Mouse (Mus musculus) cerebellum, postnatal 36 days (tissue): ENCODE data around the gene Taf3.

Experiments used
- DNase-seq, 2 experiments: peaks; one replicate each; pipeline ENCODE4 v3.0.0; 2021 to 2022; ENCODE audit warnings: mixed read lengths in 2 of 2

Gene Taf3

DNA sequence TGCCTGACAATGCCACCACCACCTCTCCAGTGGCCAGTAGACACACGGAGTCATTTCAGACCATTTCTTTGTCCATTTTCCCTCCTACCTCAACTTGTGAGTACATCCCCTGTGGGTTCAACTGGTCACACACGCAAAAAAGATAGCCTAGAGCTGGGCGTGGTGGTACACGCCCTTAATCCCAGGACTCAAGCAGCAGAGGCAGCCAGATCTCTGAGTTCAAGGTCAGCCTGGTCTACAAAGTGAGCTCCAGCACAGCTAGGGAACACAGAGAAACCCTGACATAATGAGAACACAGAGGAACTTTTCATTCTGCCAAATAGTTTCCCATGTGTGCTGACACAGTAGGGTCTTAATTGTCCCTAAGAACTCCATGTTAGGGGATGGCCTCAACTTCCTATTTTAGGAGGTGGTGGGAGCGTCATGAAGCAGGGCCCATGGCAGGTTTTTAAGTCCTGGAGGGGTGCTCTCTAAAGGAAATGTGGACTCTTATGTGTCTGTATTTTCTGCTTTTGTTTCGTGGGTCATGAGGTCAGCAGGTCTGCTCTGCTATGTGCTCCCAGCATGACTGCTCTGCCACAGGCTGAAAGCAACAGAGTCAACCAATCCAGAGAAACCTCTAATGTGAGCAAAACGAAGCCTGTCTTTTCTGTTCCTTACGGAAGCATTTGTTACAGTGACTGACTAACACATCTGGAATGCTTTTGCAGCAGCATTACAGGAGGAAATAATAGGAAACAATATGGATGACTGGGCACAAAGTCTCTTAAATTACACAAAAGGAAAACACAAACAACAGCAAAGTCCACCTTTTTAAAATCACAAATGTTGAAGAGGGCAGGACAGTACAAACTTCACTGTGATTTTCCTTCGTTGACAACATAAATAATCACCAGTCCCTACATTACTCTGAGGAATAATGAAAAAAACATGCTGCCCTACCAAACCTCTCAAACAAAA, 92.5 kb downstream of the Taf3 start:
- no peak for DNase-seq

DNA sequence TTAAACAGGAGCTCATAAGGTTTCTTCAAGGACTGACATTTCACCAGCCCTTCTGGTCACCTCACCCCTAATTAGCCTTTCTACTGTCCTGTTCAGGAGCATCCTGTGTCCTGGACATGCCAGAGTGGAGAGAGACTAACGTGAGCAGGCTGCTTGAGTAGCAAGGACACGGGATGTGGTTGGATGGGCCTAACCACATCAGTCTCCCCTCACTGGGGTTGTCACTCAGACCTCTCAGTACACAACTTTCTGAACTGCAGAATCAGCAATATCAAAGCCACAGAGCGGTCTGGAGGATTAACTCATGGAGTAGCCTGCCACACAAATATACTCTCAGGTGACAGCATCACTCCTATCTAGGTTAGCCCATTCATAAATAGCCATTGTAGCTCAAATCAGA, 101.7 kb downstream of the Taf3 start:
- no peak for DNase-seq

DNA sequence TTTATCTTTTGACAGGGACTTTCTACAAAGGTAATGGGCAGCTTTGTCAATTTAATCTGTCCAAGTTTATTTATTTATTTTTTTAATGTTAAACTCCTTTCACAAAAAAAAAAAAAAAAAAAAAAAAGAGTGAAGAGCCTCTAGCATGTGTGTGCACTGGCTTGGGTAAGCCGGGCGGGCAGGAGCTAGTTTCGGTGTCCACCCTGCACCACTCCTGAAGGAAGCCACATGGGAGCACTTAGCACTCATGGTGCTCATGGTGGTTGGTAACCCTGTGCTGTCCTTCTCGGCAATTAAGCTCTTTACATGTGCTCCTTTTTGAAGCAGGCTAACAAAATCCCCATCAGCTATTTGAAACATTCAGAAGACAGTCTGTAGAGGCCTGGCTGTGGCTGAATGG, 102.8 kb downstream of the Taf3 start:
- no peak for DNase-seq

DNA sequence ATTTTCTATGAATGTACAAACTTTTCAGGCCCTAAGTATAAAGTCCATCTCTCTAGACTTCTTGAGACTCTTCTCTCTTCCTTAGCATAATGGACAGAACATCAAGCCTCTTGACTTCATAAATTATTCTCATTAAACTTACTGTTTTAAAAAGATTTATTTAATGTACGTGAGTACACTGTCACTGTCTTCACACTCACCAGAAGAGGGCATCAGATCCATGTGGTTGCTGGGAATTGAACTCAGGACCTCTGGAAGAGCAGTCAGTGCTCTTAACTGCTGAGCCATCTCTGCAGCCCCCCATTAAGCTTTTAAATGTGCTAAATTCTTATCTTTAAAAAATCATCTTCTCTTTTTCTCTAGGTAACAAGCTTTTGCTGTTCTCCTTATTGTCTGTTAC, 105.4 kb downstream of the Taf3 start:
- no peak for DNase-seq

DNA sequence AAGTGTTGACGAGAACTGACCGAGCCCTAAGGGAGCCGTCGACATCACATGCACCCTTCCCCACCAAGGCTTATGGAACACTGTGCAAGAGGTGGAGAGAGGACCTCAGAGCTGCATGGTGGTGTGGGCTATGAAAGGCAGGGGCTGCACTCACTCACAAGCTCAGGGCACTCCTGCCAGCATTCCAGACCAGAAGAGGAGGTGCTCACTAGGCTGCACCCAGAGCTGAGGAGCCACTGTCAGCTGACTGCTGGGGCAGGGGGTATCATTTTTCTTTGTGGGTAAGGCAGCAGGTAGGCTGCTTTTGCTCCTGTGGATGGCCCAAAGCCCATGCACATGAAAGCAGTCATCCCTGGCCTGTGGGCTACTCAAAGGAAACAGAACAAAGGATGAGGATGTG, 109.1 kb downstream of the Taf3 start:
- DNase-seq: no peak

DNA sequence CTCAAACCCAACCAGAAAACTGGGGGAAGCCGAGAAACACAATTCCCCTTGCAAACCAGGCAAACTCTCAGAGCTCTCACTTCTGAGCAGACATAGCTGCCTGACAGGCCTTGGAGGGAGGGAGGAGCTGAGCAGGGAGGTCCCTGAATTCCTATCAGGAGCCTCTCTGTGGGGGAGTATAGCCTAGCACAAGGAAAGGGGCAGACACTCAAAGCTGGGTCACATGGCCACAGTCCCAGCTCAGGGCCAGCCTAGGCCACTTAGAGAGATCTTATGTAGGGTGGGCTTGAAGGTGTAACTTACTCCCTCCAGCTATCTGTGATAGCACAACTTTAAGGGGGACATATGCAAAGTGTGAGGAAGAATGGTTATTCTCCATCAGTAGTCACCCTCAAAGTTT, 112.4 kb downstream of the Taf3 start:
- no peak for DNase-seq

DNA sequence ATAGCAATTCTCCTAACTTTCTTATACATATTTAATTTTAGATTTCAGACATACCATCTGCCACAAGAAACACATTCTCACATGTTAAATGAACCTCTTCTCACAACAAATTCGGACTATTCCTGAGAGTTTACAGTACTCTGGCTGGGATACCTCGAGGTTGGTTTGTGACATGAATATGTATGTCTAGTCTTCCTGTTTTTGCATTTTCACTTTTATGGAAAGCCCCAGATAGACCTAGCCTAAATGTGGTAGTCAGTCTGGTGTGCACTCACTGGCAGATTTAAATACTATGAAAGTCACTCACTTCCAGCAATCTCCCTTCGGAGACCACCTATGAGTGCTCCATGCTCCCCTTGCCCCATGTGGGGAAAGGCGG, 121.5 kb downstream of the Taf3 start:
- no peak for DNase-seq

DNA sequence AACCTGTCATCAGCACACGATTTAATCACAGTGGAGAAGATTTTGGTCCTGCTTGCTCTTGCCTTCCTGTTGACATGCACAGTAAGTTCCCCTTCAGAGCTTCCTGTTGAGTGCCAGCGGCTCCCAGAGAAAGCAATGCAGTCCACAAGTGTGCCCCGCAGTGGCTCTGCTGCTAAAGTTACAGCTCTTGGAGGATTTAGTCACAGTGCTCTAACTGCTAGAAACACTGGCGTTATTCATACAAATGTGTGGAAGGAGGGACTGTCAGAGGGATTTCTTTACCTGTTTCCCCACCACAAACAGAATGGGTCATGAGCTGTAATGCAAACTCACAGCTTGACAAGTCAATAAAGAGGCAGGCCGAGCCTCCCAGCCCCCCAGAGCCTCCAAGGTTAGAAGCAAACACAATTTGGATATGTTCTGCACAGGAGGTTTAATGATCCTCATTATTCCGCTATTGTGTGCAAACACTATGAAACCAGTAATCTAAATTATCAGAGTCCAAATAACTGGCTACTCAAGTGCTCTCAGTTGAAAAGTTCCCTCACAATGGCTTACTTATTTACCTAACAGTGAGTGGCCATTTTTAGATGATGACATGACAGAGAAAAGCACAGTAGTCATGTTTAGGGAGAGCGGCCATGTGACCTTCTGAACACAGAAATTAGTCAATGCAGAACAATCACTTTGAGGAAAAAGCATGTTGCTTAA, 122.0 kb downstream of the Taf3 start:
- DNase-seq: no peak

DNA sequence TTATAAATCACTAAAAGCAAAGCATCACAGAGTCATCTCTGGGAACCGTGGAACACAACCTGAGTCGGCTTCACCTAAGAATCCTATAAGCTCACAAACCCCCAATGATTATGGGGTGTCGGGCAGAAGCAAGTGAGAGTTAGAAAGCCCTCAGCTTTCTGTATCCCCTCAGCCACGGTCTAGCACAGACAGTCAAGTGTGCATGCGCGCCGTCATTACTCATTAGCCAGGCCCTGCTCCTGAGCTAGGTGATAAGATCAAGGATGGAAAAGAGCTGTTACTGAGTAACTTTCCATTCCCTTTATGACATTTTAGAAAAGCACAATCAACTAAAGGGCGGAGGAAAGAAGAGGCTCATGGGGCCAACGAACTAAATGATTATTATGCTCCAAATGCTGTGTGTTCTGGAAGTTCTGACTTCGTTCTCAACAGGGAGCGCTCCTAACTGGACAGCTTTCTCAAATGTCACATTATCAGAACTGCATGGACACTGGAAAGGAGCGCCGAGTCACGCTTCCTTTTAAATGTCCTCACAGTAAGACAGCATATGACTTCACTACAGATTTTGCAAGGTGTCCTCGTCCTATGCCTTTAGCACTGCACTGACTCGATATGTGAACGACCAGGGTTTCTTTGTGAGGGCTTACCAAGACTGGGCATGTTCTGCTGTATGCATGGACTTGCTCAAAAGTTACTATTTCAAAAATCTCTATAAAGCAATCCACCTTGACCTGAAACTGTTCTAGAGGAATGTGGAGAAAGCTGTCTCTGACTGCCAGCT, 129.5 kb downstream of the Taf3 start:
- no peak for DNase-seq

DNA sequence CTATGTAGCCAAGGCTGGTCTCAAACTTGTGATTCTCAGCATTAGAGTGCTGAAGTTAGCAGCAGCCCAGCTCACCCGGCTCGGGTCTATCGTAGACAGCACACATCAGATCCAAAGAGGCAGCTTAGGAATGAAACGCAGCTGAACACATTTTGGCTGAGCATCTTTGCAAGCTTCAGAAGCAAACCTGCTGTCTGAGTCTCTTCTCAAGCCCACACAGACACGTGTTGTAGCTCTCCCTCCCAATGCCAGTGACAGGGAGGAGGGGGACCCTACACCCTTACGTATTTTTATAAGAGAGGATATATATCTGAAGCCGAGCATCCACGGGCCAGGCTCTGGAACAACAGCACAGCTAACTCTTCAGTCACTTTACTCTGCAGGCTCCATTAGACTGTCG, 130.8 kb downstream of the Taf3 start:
- no peak for DNase-seq

DNA sequence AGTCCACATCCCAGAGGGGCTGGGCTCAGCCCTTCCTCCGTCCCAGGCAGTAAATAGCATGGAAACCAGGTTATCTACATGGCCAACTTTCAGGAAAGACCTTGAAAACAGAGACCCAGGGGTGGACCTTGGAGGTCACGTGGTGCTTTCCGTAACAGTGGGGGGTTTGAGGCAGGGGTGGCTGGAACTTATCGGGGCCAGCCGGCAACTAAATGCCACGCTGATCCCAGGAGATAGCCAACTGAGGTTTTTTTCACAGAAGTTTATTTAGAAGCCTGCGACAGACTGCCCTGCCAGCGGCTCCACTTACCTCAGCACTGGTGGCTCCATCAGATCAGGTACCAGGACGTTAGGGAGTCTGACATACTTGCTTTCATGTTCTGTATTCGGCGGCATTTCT, 142.4 kb downstream of the Taf3 start:
- DNase-seq: no peak

DNA sequence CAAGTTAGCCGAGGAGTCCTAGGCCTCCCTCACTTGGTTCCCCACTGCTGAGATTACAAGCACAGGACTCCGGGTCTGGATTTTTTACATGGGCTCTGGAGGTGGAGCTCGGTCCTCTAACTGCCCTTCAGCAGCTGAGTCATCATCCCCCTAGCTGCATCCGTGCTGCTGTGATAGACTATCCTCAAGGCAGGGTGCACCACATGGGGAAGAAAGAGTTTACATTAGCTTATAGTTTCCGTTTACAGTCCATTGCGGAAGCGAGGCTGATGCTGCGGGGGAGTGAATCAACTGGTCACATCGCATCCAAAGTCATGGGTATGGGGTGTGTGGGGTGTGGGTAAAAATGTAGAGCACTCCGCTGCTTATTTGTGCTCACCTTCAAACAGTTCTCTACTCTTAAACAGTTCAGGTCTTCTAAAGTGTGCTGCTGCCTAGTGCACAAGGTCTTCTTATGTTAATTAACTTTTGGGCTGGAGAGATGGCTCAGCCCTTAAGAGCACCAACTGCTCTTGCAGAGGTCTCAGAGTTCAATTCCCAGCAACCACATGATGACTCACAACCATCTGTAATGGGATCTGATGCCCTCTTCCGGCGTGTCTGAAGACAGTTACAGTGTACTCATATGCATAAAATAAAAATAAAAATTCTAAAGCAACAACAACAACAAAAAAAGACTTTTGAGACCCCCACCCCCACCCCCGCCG, 144.4 kb downstream of the Taf3 start:
- DNase-seq: no peak

DNA sequence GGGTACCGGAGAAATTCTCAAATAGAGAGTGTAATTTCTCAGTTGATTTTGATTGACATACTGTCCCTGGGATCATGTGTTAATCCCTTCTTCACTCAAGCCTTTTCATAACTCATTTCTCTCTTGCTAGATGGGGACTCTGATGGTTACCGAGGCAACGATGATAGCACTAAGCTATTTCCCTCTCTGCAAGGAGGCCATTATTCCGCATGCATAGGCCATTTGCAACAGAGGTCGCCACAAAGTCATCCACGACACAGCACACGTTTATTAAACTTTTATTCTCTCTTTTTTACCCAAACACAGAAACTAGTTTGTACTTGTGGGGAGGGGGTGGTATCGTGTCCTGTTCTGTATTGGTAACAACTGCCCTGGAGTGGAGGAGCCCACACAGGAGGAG, 150.6 kb downstream of the Taf3 start:
- no peak for DNase-seq

DNA sequence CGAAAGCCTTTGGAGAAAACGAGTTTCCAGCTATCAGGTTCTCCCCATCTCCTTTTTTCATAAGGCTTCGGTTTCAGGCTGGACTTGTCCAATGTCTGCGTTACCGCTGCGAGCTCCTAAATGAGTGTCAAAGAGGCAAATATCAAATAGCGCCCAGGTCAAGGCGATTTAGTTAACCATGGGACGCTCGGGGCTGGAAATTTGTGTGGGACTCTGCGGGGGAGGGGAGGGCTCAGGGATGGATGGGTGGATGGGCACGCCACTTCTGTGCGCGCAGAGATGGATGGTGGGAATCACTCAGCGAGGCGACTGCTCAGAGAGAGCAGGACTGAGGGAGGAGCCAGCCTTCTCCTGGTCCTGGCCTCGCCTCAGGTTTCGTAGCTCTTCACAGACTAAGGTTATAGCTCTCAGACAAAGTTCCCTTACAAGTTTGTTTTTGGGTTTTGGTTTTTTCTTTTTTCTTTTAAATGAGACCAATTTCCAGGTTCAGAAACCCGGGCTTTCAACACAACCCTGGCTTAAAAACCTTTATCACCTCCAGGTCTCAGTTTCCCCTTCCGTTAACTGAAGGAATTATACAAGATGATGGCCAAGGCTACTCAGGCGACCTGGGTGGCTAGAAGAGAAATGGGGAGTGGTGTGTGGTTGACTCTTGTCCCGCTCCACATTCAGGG, 152.2 kb downstream of the Taf3 start:
- DNase-seq: no peak

DNA sequence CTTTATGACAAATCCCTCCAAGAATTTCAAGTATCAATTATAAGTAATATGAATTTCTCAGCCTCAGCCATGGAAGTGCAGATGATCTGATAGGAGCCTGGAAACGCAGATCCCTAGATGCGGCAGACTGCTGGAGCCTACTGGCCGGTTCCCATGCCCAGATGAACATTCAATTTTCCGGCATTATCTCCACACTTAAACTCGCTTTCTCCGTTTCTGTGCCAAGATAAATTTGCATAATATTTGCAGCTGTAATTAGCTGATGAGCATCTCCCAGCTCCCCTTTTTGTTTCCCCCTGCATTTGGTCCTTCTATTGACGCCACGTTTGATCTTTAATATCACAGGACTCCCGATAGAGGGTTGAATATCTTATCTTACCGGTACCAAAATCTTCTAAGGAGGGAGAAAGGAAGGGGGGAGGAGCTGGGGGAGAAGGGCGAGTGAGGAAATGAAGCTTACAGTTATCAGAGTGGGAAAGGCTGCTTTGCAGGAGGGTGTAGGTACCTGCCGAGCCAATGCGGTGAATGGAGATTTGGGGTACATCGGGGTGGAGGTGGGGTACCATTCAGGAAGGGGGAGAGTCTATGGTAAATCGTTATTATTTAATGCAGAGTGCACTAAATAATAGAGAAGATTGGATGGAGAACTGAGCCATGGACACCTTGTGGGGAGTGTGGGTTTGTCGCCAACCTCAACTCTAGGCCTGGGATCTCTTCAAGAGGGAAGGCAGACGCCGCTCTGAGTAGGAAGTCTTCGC, 153.4 kb downstream of the Taf3 start:
- DNase-seq: no peak

DNA sequence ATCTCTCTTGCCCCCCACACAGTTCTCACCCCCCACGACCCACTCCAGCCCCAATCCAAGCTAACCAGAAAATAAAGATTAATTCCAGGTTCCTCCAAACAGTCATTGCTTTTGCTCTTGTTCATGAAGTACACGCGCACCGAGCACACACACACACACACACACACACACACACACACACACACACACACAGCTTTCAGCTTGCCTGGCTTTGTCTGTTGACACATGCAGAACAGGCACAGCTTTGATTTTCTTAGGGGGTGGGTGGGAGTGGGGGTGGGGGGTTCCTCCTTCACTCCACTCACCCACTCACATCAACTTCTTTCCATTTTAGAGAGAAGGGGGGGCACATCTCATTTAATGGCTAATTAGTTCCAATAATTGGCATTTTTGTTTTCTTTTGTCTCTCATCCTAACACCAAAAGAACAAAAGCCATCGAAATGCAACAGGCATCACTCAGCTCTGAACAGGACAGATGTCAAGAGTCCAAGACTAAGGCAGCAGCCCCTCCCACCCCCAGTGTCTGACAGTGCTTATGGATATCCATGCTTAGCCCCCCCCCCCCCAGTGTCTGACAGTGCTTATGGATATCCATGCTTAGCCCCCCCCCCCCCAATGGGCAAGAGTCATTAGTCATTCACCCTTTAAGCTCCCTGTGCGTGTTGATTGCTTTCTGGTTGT, 155.0 kb downstream of the Taf3 start:
- DNase-seq: no peak

DNA sequence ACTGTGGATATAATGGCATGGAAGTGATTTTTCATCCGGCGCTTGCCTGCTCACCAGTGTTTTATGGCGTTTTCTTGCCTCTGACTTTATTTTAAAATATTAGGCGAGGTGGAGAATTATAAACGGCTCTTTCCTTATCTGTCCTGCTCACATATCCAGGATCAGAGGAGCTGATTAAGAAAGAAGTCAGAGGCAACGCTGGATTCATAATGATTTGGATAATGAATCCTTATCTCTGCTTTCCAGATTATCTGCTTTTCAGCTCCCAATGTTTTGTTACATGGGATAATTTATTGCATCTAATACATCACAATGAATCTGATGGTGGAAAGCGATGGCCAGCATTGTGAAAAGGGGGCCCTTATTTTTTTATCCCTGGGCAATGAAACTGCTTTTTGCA, 155.9 kb downstream of the Taf3 start:
- DNase-seq: no peak

DNA sequence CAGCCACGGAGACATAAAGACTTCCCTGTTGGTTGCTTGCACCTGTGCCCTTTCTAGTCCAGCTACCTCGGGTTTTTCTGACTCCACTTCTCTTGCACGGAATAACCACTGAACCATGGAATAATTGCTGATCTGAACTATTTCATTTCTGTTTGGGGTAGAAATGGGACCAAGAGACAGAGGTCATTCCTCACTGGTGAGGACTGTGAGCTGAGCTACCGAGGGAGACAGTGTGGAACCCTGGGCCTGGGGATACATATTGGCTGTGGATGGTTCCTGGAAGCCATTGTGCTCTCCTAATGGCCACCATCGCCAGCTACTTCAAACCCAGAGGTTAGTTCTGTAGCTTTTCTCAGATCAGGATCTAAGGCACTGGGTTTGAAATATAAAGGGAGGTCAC, 157.5 kb downstream of the Taf3 start:
- no peak for DNase-seq

DNA sequence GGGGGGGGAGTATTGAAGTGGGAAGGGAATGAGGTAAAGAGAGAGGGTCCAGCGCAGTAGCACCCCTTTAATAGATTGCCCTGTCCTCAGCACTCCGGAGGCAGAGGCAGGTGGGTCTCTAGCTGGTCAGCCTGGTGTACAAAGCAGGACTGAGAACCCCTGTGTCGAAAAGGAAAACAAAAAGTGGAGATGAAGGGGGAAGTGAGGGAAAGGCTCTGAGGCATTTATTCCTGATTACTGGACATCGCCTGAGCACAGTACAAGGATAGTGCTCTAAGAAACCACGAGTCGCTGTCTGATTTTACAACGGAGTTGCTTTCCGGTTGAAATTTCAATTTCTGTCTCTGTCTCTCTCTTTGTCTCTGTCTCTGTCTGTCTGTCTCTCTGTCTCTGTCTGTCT, 158.1 kb downstream of the Taf3 start:
- no peak for DNase-seq

DNA sequence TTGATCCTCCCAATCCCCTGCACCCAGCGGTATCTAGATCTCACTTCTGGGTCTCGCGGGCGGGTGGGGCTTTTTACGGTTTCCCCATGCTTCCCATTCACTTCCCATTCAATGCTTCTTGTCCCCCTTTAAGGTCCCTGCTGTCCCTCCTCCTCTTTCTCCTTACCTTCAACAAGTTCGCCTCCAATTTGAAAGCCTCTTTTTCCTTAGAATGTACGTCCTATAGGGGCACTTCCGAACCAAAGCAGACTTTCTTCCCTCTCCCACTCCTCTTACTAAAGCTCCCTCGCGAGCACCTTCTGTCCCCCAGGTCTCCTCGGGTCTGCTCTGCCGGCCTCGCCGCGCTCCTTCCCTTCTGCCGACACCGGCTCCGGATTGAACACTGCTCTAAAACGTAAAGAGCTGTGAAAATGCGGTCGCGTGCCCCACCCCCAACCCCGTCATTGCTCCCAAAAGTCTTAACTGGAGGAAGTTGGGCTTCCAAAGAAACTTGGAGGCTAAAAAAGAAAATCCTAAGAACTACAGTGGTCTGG, 158.7 kb downstream of the Taf3 start, which contains the start of gene Gata3:
TSS of gene Gata3 (minus strand) at position 384 of the 533 bp plus-strand sequence.
- no peak for DNase-seq
